Mouse (Mus musculus) midbrain, postnatal 0 days (tissue): Measurements from ENCODE around the gene Cit. TPM values are rescaled to one million over a fixed set of nuclear protein-coding genes. Genes with fewer than 3 reads are reported as not detected.

ENCODE experiments used
- ATAC-seq: fragments of 200-750 bp; cut with Nextera tagmentation; 2 replicates; pipeline ENCODE4 v1.8.0; 2017; ENCODE audit warnings: moderate number of reproducible peaks, mild to moderate bottlenecking, moderate TSS enrichment, moderate library complexity; ENCODE audit not compliant: low FRiP score
- DNase-seq: peaks from one replicate; pipeline ENCODE4 v3.0.0-alpha.2; 2015; ENCODE audit warnings: low spot score
- H3K27ac ChIP-seq: fragments of 300-500 bp; sonication (generic); 2 replicates; pipeline ENCODE4 v1.5.1; 2014; ENCODE audit warnings: low read depth, mild to moderate bottlenecking, low read length, mixed read lengths
- H3K27me3 ChIP-seq: fragments of 300-500 bp; sonication (generic); 2 replicates; pipeline ENCODE4 v1.6.1; 2014; ENCODE audit warnings: low read length, control low read depth, mixed read lengths; ENCODE audit not compliant: insufficient read depth
- H3K36me3 ChIP-seq: fragments of 300-500 bp; sonication (generic); 2 replicates; pipeline ENCODE4 v1.6.1; 2014; ENCODE audit warnings: low read length, control low read depth, mixed read lengths; ENCODE audit not compliant: insufficient read depth
- H3K4me1 ChIP-seq: fragments of 300-500 bp; sonication (generic); 2 replicates; pipeline ENCODE4 v1.6.1; 2014; ENCODE audit warnings: mild to moderate bottlenecking, control low read depth, antibody characterized with exemption, low read length, mixed read lengths; ENCODE audit not compliant: insufficient read depth
- H3K4me2 ChIP-seq: fragments of 300-500 bp; sonication (generic); 2 replicates; pipeline ENCODE4 v1.6.1; 2014; ENCODE audit warnings: low read depth, mild to moderate bottlenecking, low read length, mixed read lengths; ENCODE audit not compliant: poor library complexity, severe bottlenecking
- H3K4me3 ChIP-seq: fragments of 300-500 bp; sonication (generic); 2 replicates; pipeline ENCODE4 v1.5.1; 2014; ENCODE audit warnings: low read depth, mild to moderate bottlenecking, low read length, moderate library complexity
- H3K9ac ChIP-seq: fragments of 300-500 bp; sonication (generic); replicated peaks from 2 replicates; pipeline ENCODE4 v1.6.1; 2014; ENCODE audit warnings: mild to moderate bottlenecking, low read length, moderate library complexity, mixed read lengths; ENCODE audit not compliant: poor library complexity, severe bottlenecking
- H3K9me3 ChIP-seq: fragments of 300-500 bp; sonication (generic); 2 replicates; pipeline ENCODE4 v1.6.1; 2016; ENCODE audit warnings: low read length, control low read depth
- CTCF ChIP-seq: IDR thresholded peaks from 2 replicates; pipeline ENCODE4 v1.5.1; 2016; ENCODE audit warnings: antibody characterized with exemption, mild to moderate bottlenecking
- WGBS: fragments of 180-500 bp; shearing (Covaris S2); extraction: QIAGEN DNeasy Blood & Tissue Kit; methylation state at CpG from one replicate; pipeline ENCODE4 v1.1.7; 2014; 5-methylcytosine and 5-hydroxymethylcytosine counted together
- polyA plus RNA-seq: library from polyadenylated mRNA; unstranded; fragments of >200 nt; fragmentation: Nextera tagmentation; extraction: Ambion mirVana; gene quantifications from 2 replicates; pipeline ENCODE4 v1.2.1, GENCODE M21; 2015
- total RNA-seq: library from RNA; depleted of rRNA; stranded (reverse); fragments of >200 nt; gene quantifications from 2 replicates; pipeline ENCODE4 v1.2.3, GENCODE M21; 2014

The Cit gene
- total and polyA plus RNA-seq, 2 experiments from 2014 or later: 34.7 to 35.9 TPM

DNA sequence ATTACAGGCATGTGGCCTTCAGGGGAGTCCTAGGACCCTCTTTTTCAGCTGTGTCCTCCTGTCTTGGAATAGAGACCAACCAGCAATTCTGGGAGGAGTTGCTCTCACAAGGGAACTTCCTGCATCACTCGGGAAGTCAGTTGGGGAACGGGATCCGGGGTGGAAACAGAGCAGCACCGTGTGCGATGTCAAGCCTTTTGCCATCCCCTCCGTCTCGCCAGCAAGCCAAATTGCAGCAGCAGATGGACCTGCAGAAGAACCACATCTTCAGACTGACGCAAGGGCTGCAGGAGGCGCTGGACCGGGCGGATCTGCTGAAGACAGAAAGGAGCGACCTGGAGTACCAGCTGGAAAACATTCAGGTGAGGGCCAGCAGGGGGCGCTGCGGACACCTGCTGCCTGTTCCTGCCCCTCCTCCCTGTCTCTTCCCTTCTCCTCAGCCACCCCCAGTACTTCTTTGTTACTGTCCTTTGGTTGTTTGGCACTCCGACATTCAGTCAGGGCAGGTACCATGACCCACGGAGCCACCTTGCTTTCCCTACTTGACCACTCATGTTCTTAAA, 134.1 kb downstream of the Cit start:
- no peak overlapping the region for H3K27ac ChIP-seq
- DNase-seq: no peak

GRCm38 (mm10) chr5:115980537-115980936, 135.5 kb downstream of the Cit start:
- no peak overlapping the region for H3K27ac ChIP-seq
- ATAC-seq: no peak
- no peaks in the 10 kb centered on the region for H3K9me3 ChIP-seq
- no peak for TF ChIP-seq CTCF
- no peak overlapping the region for H3K4me2 ChIP-seq
- H3K4me1 ChIP-seq: 0 out of 2 replicates have a peak, but pooled peaks cover 7% of the 10 kb centered on the region
- H3K36me3 ChIP-seq: peaks cover 28% of the 10 kb centered on the region
- no peak for DNase-seq
- WGBS: 92% methylated on average over 9 of the region's 9 CpGs
- H3K4me3 ChIP-seq: no peak overlapping the region
- H3K27me3 ChIP-seq: no peaks in the 10 kb centered on the region
- H3K9ac ChIP-seq: no peak overlapping the region

More for the DNA sequence above, 134.1 kb downstream of the Cit start:
- WGBS: 63% methylated on average over 16 of the region's 16 CpGs
- Histone ChIP-seq H3K4me2 (no peak overlapping the region), H3K36me3 (peaks cover 23% of the 10 kb centered on the region), H3K27me3 (no peaks in the 10 kb centered on the region), H3K4me1 (0 out of 2 replicates have a peak, but pooled peaks cover 7% of the 10 kb centered on the region), H3K9me3 (no peaks in the 10 kb centered on the region), H3K4me3 (no peak overlapping the region), H3K9ac (no peak overlapping the region)
- no peak for ATAC-seq
- peak; percentile 54 for TF ChIP-seq CTCF

DNA sequence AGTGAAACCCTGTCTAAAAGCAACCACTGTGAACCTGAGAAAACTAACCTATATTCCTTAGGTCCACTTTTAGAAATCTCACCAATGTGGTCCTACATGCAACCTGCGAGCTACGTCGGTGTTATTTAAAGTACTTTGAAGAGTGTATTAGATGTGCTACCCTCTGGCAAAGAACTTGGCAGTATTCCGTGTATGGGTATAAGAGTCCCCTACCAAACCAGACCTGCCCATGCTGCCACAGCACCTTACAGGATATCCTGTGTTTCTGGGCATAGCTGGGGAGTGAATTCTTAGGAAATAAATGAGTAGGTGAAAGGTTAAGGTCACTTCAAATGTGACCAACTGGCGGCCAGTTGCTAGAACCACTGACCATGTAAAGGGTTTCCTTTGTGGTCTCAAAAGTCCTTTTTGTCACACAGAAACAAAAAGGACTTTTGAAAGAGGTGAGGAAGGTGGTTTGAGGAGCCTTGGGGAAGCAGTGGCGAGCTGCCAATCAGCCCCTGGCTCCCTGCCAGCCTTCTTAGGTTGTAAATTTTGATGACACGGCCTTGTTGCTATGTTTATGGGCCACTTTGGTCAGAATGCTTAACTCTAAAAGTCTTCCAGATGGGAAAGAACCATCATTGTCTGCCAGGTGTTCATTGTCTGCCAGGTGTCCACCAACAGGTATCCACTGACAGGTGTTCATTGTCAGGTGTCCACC, 137.7 kb downstream of the Cit start:
- DNase-seq: no peak

GRCm38 (mm10) chr5:115984392-115984791, 139.3 kb downstream of the Cit start:
- 93% methylated on average over 6 of the region's 6 CpGs for WGBS
- Histone ChIP-seq H3K27me3 (no peaks in the 10 kb centered on the region), H3K36me3 (peaks cover 50% of the 10 kb centered on the region), H3K4me1 (no peaks in the 10 kb centered on the region), H3K4me2 (no peak overlapping the region), H3K9me3 (no peaks in the 10 kb centered on the region), H3K4me3 (no peak overlapping the region), H3K9ac (no peak overlapping the region), H3K27ac (no peak overlapping the region)
- ATAC-seq (no peak), DNase-seq (no peak)
- TF ChIP-seq CTCF: no peak

More for the DNA sequence above, 137.7 kb downstream of the Cit start:
- H3K4me1 ChIP-seq: 0 out of 2 replicates have a peak, but pooled peaks cover 7% of the 10 kb centered on the region
- peaks cover 39% of the 10 kb centered on the region for H3K36me3 ChIP-seq
- H3K9me3 ChIP-seq: no peaks in the 10 kb centered on the region
- no peak overlapping the region for H3K9ac ChIP-seq
- no peak overlapping the region for H3K4me2 ChIP-seq
- no peaks in the 10 kb centered on the region for H3K27me3 ChIP-seq
- no peak for TF ChIP-seq CTCF
- no peak overlapping the region for H3K4me3 ChIP-seq
- H3K27ac ChIP-seq: no peak overlapping the region
- no peak for ATAC-seq
- 74% methylated on average over 7 of the region's 7 CpGs for WGBS

- ATAC-seq: no peak
- 91% methylated on average over 11 of the region's 11 CpGs for WGBS
Measured at GRCm38 (mm10) chr5:115985101-115985500, 140.0 kb downstream of the Cit start.

GRCm38 (mm10) chr5:115987284-115987683, 142.2 kb downstream of the Cit start:
- peaks cover 65% of the 10 kb centered on the region for H3K36me3 ChIP-seq
- WGBS: 92% methylated on average over 12 of the region's 12 CpGs
- H3K4me3 ChIP-seq: no peak overlapping the region
- no peak for TF ChIP-seq CTCF
- H3K9ac ChIP-seq: no peak overlapping the region
- no peak for DNase-seq
- no peak overlapping the region for H3K4me2 ChIP-seq
- no peak for ATAC-seq
- H3K4me1 ChIP-seq: no peaks in the 10 kb centered on the region
- no peak overlapping the region for H3K27ac ChIP-seq
- H3K27me3 ChIP-seq: no peaks in the 10 kb centered on the region
- H3K9me3 ChIP-seq: peaks cover 8% of the 10 kb centered on the region; the same call in 1 of the 2 replicates

More at GRCm38 (mm10) chr5:115985101-115985500, 140.0 kb downstream of the Cit start:
- H3K4me1 ChIP-seq: no peaks in the 10 kb centered on the region
- no peak overlapping the region for H3K9ac ChIP-seq
- TF ChIP-seq CTCF: no peak
- peaks cover 53% of the 10 kb centered on the region for H3K36me3 ChIP-seq
- H3K4me3 ChIP-seq: no peak overlapping the region
- no peaks in the 10 kb centered on the region for H3K27me3 ChIP-seq
- no peak overlapping the region for H3K4me2 ChIP-seq
- DNase-seq: no peak
- no peak overlapping the region for H3K27ac ChIP-seq
- no peaks in the 10 kb centered on the region for H3K9me3 ChIP-seq
